Mouse (Mus musculus) liver, postnatal 0 days (tissue): Measurements from ENCODE around the gene Tmem184b. TPM values are rescaled to one million over a fixed set of nuclear protein-coding genes. Genes with fewer than 3 reads are reported as not detected.

Experiments
- ATAC-seq: fragments of 200-750 bp; cut with Nextera tagmentation; 2 replicates; pipeline ENCODE4 v1.8.0; 2017; ENCODE audit warnings: mild to moderate bottlenecking, moderate library complexity
- DNase-seq: peaks from one replicate; pipeline ENCODE4 v3.0.0-alpha.2; 2016
- H3K27ac ChIP-seq: fragments of 300-500 bp; sonication (generic); 2 replicates; pipeline ENCODE4 v1.5.1; 2014; ENCODE audit warnings: antibody characterized with exemption, moderate library complexity, mild to moderate bottlenecking, low read depth
- H3K27me3 ChIP-seq: fragments of 300-500 bp; sonication (generic); 2 replicates; pipeline ENCODE4 v1.6.1; 2014; ENCODE audit warnings: low read length, control low read depth, mixed read lengths; ENCODE audit not compliant: insufficient read depth
- H3K36me3 ChIP-seq: fragments of 300-500 bp; sonication (generic); replicated peaks from 2 replicates; pipeline ENCODE4 v1.6.1; 2014; ENCODE audit warnings: mild to moderate bottlenecking, control low read depth, low read length, moderate library complexity, mixed read lengths; ENCODE audit not compliant: insufficient read depth
- H3K4me1 ChIP-seq: fragments of 300-500 bp; sonication (generic); 2 replicates; pipeline ENCODE4 v1.6.1; 2014; ENCODE audit warnings: antibody characterized with exemption, mild to moderate bottlenecking, control low read depth; ENCODE audit not compliant: insufficient read depth
- H3K4me2 ChIP-seq: fragments of 300-500 bp; sonication (generic); 2 replicates; pipeline ENCODE4 v1.6.1; 2014; ENCODE audit warnings: low read depth, mild to moderate bottlenecking, low read length, moderate library complexity, mixed read lengths
- H3K4me3 ChIP-seq: fragments of 300-500 bp; sonication (generic); 2 replicates; pipeline ENCODE4 v1.5.1; 2014; ENCODE audit warnings: low read depth, low read length
- H3K9ac ChIP-seq: fragments of 300-500 bp; sonication (generic); replicated peaks from 2 replicates; pipeline ENCODE4 v1.6.1; 2014; ENCODE audit warnings: mild to moderate bottlenecking, moderate library complexity
- H3K9me3 ChIP-seq: fragments of 300-500 bp; sonication (generic); 2 replicates; pipeline ENCODE4 v1.6.1; 2016; ENCODE audit warnings: mild to moderate bottlenecking, control low read depth, low read length, mixed read lengths
- CTCF ChIP-seq: sonication (generic); IDR thresholded peaks from 2 replicates; pipeline ENCODE4 v1.5.1; 2016; ENCODE audit warnings: antibody characterized with exemption, low read depth
- EP300 ChIP-seq: IDR thresholded peaks from 2 replicates; pipeline ENCODE4 v1.6.1; 2016; ENCODE audit warnings: antibody characterized with exemption, low read depth, mild to moderate bottlenecking
- WGBS: fragments of 180-500 bp; shearing (Covaris S2); extraction: QIAGEN DNeasy Blood & Tissue Kit; methylation state at CpG from one replicate; pipeline ENCODE4 v1.1.7; 2014; ENCODE audit not compliant: insufficient replicate concordance; 5-methylcytosine and 5-hydroxymethylcytosine counted together
- microRNA counts: library from miRNA; unstranded; fragments of <30 nt; microRNA quantifications from one replicate; lab custom pipeline; 2015
- microRNA-seq: library from miRNA; unstranded; fragments of <30 nt; microRNA quantifications from one replicate; pipeline ENCODE4, GENCODE M21; 2016
- polyA plus RNA-seq: library from polyadenylated mRNA; unstranded; fragments of >200 nt; fragmentation: Nextera tagmentation; extraction: Ambion mirVana; gene quantifications from 2 replicates; pipeline ENCODE4 v1.2.1, GENCODE M21; 2015

Tmem184b gene
- polyA plus RNA-seq, 1 experiment from 2014 or later, result 8.4 TPM

GRCm38 (mm10) chr15:79324373-79324772 lies 79.0 kb downstream of the Tmem184b start:
- H3K27me3 ChIP-seq, result no peaks in the 10 kb centered on the region
- no peaks in the 10 kb centered on the region for H3K9me3 ChIP-seq
- no peak overlapping the region for H3K4me2 ChIP-seq
- ATAC-seq (no peak), DNase-seq (no peak)
- WGBS, result 73% methylated on average over 3 of the region's 3 CpGs
- no peak overlapping the region for H3K4me3 ChIP-seq
- H3K4me1 ChIP-seq, result peaks cover 63% of the 10 kb centered on the region
- no peak overlapping the region for H3K9ac ChIP-seq
- no peaks in the 10 kb centered on the region for H3K36me3 ChIP-seq
- H3K27ac ChIP-seq, result peak overlapping the region; percentile 93
- TF ChIP-seq EP300 (no peak), CTCF (no peak)

GRCm38 (mm10) chr15:79323791-79324155 lies 79.6 kb downstream of the Tmem184b start:
- no peaks in the 10 kb centered on the region for H3K9me3 ChIP-seq
- H3K4me2 ChIP-seq, result peak overlapping the region; percentile 22; the same call in 1 of the 2 replicates
- no peak for ATAC-seq
- no peaks in the 10 kb centered on the region; the same call in 1 of the 2 replicates for H3K36me3 ChIP-seq
- no peak overlapping the region for H3K4me3 ChIP-seq
- no peak overlapping the region; the same call in 1 of the 2 replicates for H3K9ac ChIP-seq
- 68% methylated on average over 4 of the region's 4 CpGs for WGBS
- no peak for DNase-seq
- peaks cover 62% of the 10 kb centered on the region for H3K4me1 ChIP-seq
- TF ChIP-seq EP300 (no peak), CTCF (no peak)
- peak overlapping the region; percentile 93 for H3K27ac ChIP-seq
- H3K27me3 ChIP-seq, result no peaks in the 10 kb centered on the region

GRCm38 (mm10) chr15:79322991-79323790 lies 80.2 kb downstream of the Tmem184b start:
- no peaks in the 10 kb centered on the region for H3K9me3 ChIP-seq
- DNase-seq (peak; percentile 84), ATAC-seq (peak; percentile 18)
- TF ChIP-seq CTCF (no peak), EP300 (peak; percentile 51; the same call in 1 of the 2 replicates)
- H3K4me1 ChIP-seq, result peaks cover 57% of the 10 kb centered on the region
- WGBS, result 40% methylated on average over 6 of the region's 6 CpGs
- H3K4me3 ChIP-seq, result no peak overlapping the region
- no peaks in the 10 kb centered on the region; the same call in 1 of the 2 replicates for H3K36me3 ChIP-seq
- peak overlapping the region; percentile 42 for H3K4me2 ChIP-seq
- H3K27ac ChIP-seq, result peak overlapping the region; percentile 93
- 0 out of 2 replicates have a peak overlapping the region, but pooled peaks have one; percentile 23 for H3K9ac ChIP-seq
- no peaks in the 10 kb centered on the region for H3K27me3 ChIP-seq

GRCm38 (mm10) chr15:79322281-79322990 lies 80.9 kb downstream of the Tmem184b start:
- Histone ChIP-seq H3K36me3 (no peaks in the 10 kb centered on the region; the same call in 1 of the 2 replicates), H3K9me3 (no peaks in the 10 kb centered on the region), H3K9ac (0 out of 2 replicates have a peak overlapping the region, but pooled peaks have one; percentile 23), H3K4me3 (no peak overlapping the region), H3K27me3 (no peaks in the 10 kb centered on the region), H3K4me1 (peaks cover 57% of the 10 kb centered on the region), H3K4me2 (peak overlapping the region; percentile 42), H3K27ac (peak overlapping the region; percentile 93)
- no peak for DNase-seq
- no peak for ATAC-seq
- TF ChIP-seq CTCF, result no peak
- no peak for TF ChIP-seq EP300
- 28% methylated on average over 11 of the region's 11 CpGs for WGBS

GRCm38 (mm10) chr15:79321733-79322190 lies 81.6 kb downstream of the Tmem184b start:
- peaks cover 51% of the 10 kb centered on the region for H3K4me1 ChIP-seq
- H3K27ac ChIP-seq, result peak overlapping the region; percentile 93
- H3K27me3 ChIP-seq, result no peaks in the 10 kb centered on the region
- H3K4me3 ChIP-seq, result no peak overlapping the region
- H3K36me3 ChIP-seq, result no peaks in the 10 kb centered on the region; the same call in 1 of the 2 replicates
- H3K4me2 ChIP-seq, result no peak overlapping the region
- no peaks in the 10 kb centered on the region for H3K9me3 ChIP-seq
- peak; percentile 83 for ATAC-seq
- TF ChIP-seq EP300 (peak; percentile 85), CTCF (no peak)
- H3K9ac ChIP-seq, result no peak overlapping the region
- 35% methylated on average over 5 of the region's 5 CpGs for WGBS
- no peak for DNase-seq

- Histone ChIP-seq H3K4me2 (no peak overlapping the region), H3K36me3 (peaks cover 3% of the 10 kb centered on the region; the same call in 1 of the 2 replicates), H3K9ac (no peak overlapping the region), H3K4me1 (no peaks in the 10 kb centered on the region), H3K27me3 (no peaks in the 10 kb centered on the region), H3K27ac (no peak overlapping the region), H3K4me3 (no peak overlapping the region), H3K9me3 (no peaks in the 10 kb centered on the region)
- TF ChIP-seq EP300 (no peak), CTCF (no peak)
- DNase-seq (no peak), ATAC-seq (peak; percentile 43; the same call in 1 of the 2 replicates)
- WGBS, result 63% methylated on average over 8 of the region's 8 CpGs
Measured at GRCm38 (mm10) chr15:79313848-79314369, 89.5 kb downstream of the Tmem184b start.

MicroRNAs within 50 kb of the gene (microRNA counts, 519-probe panel; counts per million panel counts)
- microRNA mmu-miR-1943 (lab: Ali Mortazavi, UCI), result not detected

Small RNA genes lying within 50 kb of the gene (microRNA-seq; reads per million reads assigned to microRNA genes)
- not detected for gene Mir1943

Other genes starting within 250 kb of the Tmem184b start
- 0.07 and 0.08 TPM in 2 replicates for gene Sox10, start 238.3 kb downstream of the Tmem184b start, polyA plus RNA-seq
- gene Pick1, start 174.4 kb downstream of the Tmem184b start, polyA plus RNA-seq, result 11.5 and 12.2 TPM in 2 replicates
- 0.08 TPM in 2 replicates for gene Gm49486, start 174.2 kb downstream of the Tmem184b start, polyA plus RNA-seq
- gene Slc16a8, start 148.8 kb downstream of the Tmem184b start, polyA plus RNA-seq, result not detected in 2 replicates
- 1.2 and 2.1 TPM in 2 replicates for gene Baiap2l2, start 118.0 kb downstream of the Tmem184b start, polyA plus RNA-seq
- 18.5 and 18.8 TPM in 2 replicates for gene Pla2g6, start 75.2 kb downstream of the Tmem184b start, polyA plus RNA-seq
- 0.94 and 1.1 TPM in 2 replicates for gene Maff, start 56.9 kb downstream of the Tmem184b start, polyA plus RNA-seq
- gene Csnk1e, start 52.0 kb upstream of the Tmem184b start, polyA plus RNA-seq, result 7.5 and 8.9 TPM in 2 replicates
- gene Kcnj4, start 101.7 kb upstream of the Tmem184b start, polyA plus RNA-seq, result not detected in 2 replicates
- gene Kdelr3, start 112.8 kb upstream of the Tmem184b start, polyA plus RNA-seq, result 3.4 and 3.5 TPM in 2 replicates
- 9.3 and 9.7 TPM in 2 replicates for gene Ddx17, start 143.2 kb upstream of the Tmem184b start, polyA plus RNA-seq
- 0.15 and 0.25 TPM in 2 replicates for gene Dmc1, start 201.5 kb upstream of the Tmem184b start, polyA plus RNA-seq